Mouse (Mus musculus) macrophage (primary cell): Measurements from ENCODE around the gene Tctex1d4. TPM values are rescaled to one million over a fixed set of nuclear protein-coding genes. Genes with fewer than 3 reads are reported as not detected.

ENCODE experiments used
- H3K27ac ChIP-seq: fragments of 350-480 bp; formaldehyde crosslinking; 2 replicates; pipeline ENCODE4 v1.9.0; 2021
- H3K36me3 ChIP-seq: fragments of 350-480 bp; formaldehyde crosslinking; 2 replicates; pipeline ENCODE4 v1.9.0; 2021; ENCODE audit errors: inconsistent target
- H3K4me3 ChIP-seq: fragments of 350-480 bp; formaldehyde crosslinking; 2 replicates; pipeline ENCODE4 v1.9.0; 2021; ENCODE audit errors: inconsistent target
- H3K79me2 ChIP-seq: fragments of 350-480 bp; formaldehyde crosslinking; 2 replicates; pipeline ENCODE4 v1.9.0; 2021; ENCODE audit errors: inconsistent target
- WGBS: methylation state at CpG from one replicate; pipeline ENCODE4 v1.1.7; 2026; ENCODE audit warnings: inconsistent platforms; ENCODE audit not compliant: missing documents; 5-methylcytosine and 5-hydroxymethylcytosine counted together
- polyA plus RNA-seq: library from polyadenylated mRNA; stranded (reverse); fragments of 250-400 nt; gene quantifications from 3 replicates; pipeline ENCODE4 v1.2.4, GENCODE M21; 2018; ENCODE audit warnings: inconsistent platforms

The Tctex1d4 gene
- polyA plus RNA-seq, 1 experiment from 2014 or later = 0.93 TPM

- Histone ChIP-seq H3K79me2 (peaks cover 9% of the 10 kb centered on the region), H3K27ac (no peak overlapping the region), H3K36me3 (no peaks in the 10 kb centered on the region), H3K4me3 (no peak overlapping the region)
- 90% methylated on average over 9 of the region's 10 CpGs for WGBS
Measured at GRCm38 (mm10) chr4:117159666-117160065, 33.1 kb downstream of the Tctex1d4 start.

GRCm38 (mm10) chr4:117161183-117161582 is 34.6 kb downstream of the Tctex1d4 start:
- Histone ChIP-seq H3K36me3 (no peaks in the 10 kb centered on the region), H3K27ac (no peak overlapping the region), H3K79me2 (no peaks in the 10 kb centered on the region), H3K4me3 (no peak overlapping the region)
- WGBS = 84% methylated on average over 4 of the region's 4 CpGs

- no peaks in the 10 kb centered on the region for H3K79me2 ChIP-seq
- no peaks in the 10 kb centered on the region for H3K36me3 ChIP-seq
- no peak overlapping the region for H3K4me3 ChIP-seq
- H3K27ac ChIP-seq = no peak overlapping the region
- 93% methylated on average over 5 of the region's 5 CpGs for WGBS
Measured at GRCm38 (mm10) chr4:117169936-117170335, 43.3 kb downstream of the Tctex1d4 start.

Other genes starting within 250 kb of the Tctex1d4 start
- 0.04 to 0.10 TPM in 2 of 3 replicates, not detected in the other for gene Zswim5, start 249.4 kb upstream of the Tctex1d4 start, polyA plus RNA-seq
- 15.8 to 37.4 TPM (median 21.5 TPM) in 3 replicates for gene Urod, start 132.4 kb upstream of the Tctex1d4 start, polyA plus RNA-seq
- gene Hectd3, start 131.5 kb upstream of the Tctex1d4 start, polyA plus RNA-seq = 17.8 to 24.0 TPM (median 23.6 TPM) in 3 replicates
- gene Eif2b3, start 107.4 kb upstream of the Tctex1d4 start, polyA plus RNA-seq = 7.4 to 19.3 TPM (median 11.1 TPM) in 3 replicates
- not detected in 3 replicates for gene Ptch2, start 30.7 kb upstream of the Tctex1d4 start, polyA plus RNA-seq
- 1.5 to 11.4 TPM (median 1.9 TPM) in 3 replicates for gene Btbd19, start 1.1 kb upstream of the Tctex1d4 start, polyA plus RNA-seq
- gene Plk3, start 7.2 kb downstream of the Tctex1d4 start, polyA plus RNA-seq = 1.5 to 7.7 TPM (median 2.0 TPM) in 3 replicates
- 353 to 1,289 TPM (median 973 TPM) in 3 replicates for gene Rps8, start 29.4 kb downstream of the Tctex1d4 start, polyA plus RNA-seq
- gene Kif2c, start 55.8 kb downstream of the Tctex1d4 start, polyA plus RNA-seq = 0.26 to 3.5 TPM (median 2.9 TPM) in 3 replicates
- gene Tmem53, start 125.2 kb downstream of the Tctex1d4 start, polyA plus RNA-seq = 0.20 TPM in 1 of 3 replicates, not detected in the others
- not detected in 3 replicates for gene Armh1, start 125.3 kb downstream of the Tctex1d4 start, polyA plus RNA-seq